Mouse (Mus musculus): ENCODE data around the gene Smtn.

DNA sequence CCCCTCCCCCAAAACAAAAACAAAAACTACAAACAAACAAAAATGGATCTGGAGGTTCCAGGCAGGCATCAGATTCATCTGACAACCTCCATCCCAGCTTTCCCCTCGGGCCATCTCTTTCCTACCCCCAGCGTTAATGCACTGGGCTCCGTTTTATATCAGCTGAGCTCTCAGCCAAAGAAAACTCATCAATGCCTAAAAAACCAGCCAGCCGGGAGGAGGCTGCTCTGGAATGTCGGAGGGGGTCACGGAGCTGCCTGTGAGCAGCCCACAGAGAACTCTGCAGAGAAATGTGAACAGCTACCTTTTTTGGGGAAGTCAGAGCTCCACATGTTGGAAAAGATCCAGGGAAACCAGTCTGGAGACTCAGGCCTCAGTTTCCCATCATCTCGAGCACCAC, 24.0 kb upstream of the Smtn start:
- TF ChIP-seq CHD2 (IDR thresholded peaks at IDR 0.05; ENCODE audit: low read depth, low read length) (no peak), ZC3H11A (IDR thresholded peaks at IDR 0.05; ENCODE audit: borderline replicate concordance, low read depth, low read length) (no peak)
